Mouse (Mus musculus): ENCODE results near the gene Arhgap42. TPM values are rescaled to one million over a fixed set of nuclear protein-coding genes. Genes with fewer than 3 reads are reported as not detected.

Arhgap42 gene
- polyA plus RNA-seq, 1 experiment, result 12.6 TPM

DNA sequence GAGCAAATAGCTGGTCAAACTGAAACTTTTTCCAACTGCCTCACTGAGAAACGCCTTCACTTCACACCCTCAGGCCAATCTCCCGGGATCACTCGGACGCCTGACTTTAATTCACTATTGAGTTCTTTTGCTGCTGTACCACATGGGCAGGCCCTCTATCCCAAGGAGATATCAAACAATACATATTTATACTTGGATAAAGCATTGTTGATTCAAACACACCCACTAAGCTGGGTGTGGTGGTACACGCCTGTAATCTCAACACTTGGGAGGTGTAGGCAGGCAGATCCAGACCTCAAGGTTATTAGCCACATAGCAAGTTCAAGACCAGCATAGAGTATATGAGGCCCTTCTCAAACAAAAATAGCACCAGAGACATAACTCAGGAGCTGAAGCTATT lies 64.7 kb downstream of the Arhgap42 start:
- Histone ChIP-seq H3K27ac (ENCODE audit: insufficient read depth, low read depth, low read length) (no peak overlapping the region), H3K36me3 (ENCODE audit: control insufficient read depth, insufficient read depth, low read length) (no peaks in the 10 kb centered on the region), H3K4me3 (ENCODE audit: insufficient read depth, low read depth, low read length) (no peak overlapping the region), H3K4me1 (ENCODE audit: control insufficient read depth, insufficient read depth, low read length) (no peaks in the 10 kb centered on the region; the same call in 1 of the 2 replicates), H3K27me3 (replicated peaks; ENCODE audit: control insufficient read depth, insufficient read depth, low read length) (no peaks in the 10 kb centered on the region)
- TF ChIP-seq POLR2A (IDR thresholded peaks at IDR 0.05; ENCODE audit: low read depth, low read length), result no peak
- no peak for TF ChIP-seq CTCF (conservative IDR thresholded peaks at IDR 0.05; ENCODE audit: insufficient read depth, insufficient read length, low read depth, low read length)
- DNase-seq, result no peak
- WGBS, result 89% methylated on average over 5 of the region's 5 CpGs

DNA sequence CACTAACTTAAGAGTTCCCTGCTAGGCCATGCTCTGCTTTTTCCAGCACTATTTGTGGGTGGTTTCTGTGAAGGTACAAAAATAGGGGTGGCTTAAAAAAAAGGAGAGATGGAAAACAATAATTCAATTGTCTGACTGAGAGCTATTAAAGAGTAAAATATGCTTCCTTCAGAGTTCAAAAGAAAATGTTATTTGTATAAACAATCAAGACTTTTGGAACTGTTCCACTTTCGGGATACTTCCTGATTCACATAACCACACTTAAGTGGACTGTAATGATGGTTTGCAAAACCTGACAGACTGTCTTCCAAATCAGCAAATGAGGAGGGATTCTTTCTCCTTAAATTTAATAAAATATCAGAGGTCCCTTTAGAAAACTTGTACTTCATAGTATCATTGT lies 65.8 kb downstream of the Arhgap42 start:
- Histone ChIP-seq H3K27me3 (replicated peaks; ENCODE audit: control insufficient read depth, insufficient read depth, low read length) (no peaks in the 10 kb centered on the region), H3K4me1 (ENCODE audit: control insufficient read depth, insufficient read depth, low read length) (no peaks in the 10 kb centered on the region; the same call in 1 of the 2 replicates), H3K27ac (ENCODE audit: insufficient read depth, low read depth, low read length) (no peak overlapping the region), H3K4me3 (ENCODE audit: insufficient read depth, low read depth, low read length) (no peak overlapping the region), H3K36me3 (ENCODE audit: control insufficient read depth, insufficient read depth, low read length) (no peaks in the 10 kb centered on the region)
- 58% methylated on average over 1 of the region's 1 CpGs for WGBS
- no peak for TF ChIP-seq POLR2A (IDR thresholded peaks at IDR 0.05; ENCODE audit: low read depth, low read length)
- no peak for TF ChIP-seq CTCF (conservative IDR thresholded peaks at IDR 0.05; ENCODE audit: insufficient read depth, insufficient read length, low read depth, low read length)
- no peak for DNase-seq

GRCm38 (mm10) chr9:9171146-9171816 lies 67.6 kb downstream of the Arhgap42 start:
- H3K27me3 ChIP-seq (replicated peaks; ENCODE audit: control insufficient read depth, insufficient read depth, low read length), result no peaks in the 10 kb centered on the region
- no peak for TF ChIP-seq CTCF (conservative IDR thresholded peaks at IDR 0.05; ENCODE audit: insufficient read depth, insufficient read length, low read depth, low read length)
- no peak for TF ChIP-seq POLR2A (IDR thresholded peaks at IDR 0.05; ENCODE audit: low read depth, low read length)
- 66% methylated on average over 5 of the region's 5 CpGs for WGBS
- H3K27ac ChIP-seq (ENCODE audit: insufficient read depth, low read depth, low read length), result no peak overlapping the region
- H3K4me3 ChIP-seq (ENCODE audit: insufficient read depth, low read depth, low read length), result no peak overlapping the region
- DNase-seq, result no peak
- peaks cover 6% of the 10 kb centered on the region; the same call in 1 of the 2 replicates for H3K4me1 ChIP-seq (ENCODE audit: control insufficient read depth, insufficient read depth, low read length)
- H3K36me3 ChIP-seq (ENCODE audit: control insufficient read depth, insufficient read depth, low read length), result no peaks in the 10 kb centered on the region

DNA sequence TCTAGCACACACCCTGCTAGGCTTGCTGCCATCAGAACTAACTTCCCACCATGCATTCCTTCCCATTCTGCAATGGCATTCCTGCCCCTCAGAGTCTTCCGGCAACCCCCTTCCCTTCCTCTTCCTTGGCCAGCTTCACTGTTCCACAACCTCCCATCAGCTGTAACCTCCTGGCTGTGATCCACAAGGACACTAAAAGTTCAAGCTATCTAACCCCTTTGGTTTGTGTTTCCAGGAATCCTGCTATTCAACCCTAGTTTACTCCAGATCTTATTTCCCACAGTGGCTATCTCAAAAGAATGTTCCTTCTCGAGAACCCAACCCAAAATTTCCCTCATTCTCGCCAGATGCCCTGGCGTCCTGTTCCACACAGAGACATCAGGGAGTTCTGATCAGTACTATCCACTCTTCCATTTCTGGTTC lies 73.2 kb downstream of the Arhgap42 start:
- Histone ChIP-seq H3K27ac (ENCODE audit: insufficient read depth, low read depth, low read length) (no peak overlapping the region), H3K27me3 (replicated peaks; ENCODE audit: control insufficient read depth, insufficient read depth, low read length) (no peaks in the 10 kb centered on the region), H3K36me3 (ENCODE audit: control insufficient read depth, insufficient read depth, low read length) (no peaks in the 10 kb centered on the region), H3K4me3 (ENCODE audit: insufficient read depth, low read depth, low read length) (no peak overlapping the region), H3K4me1 (ENCODE audit: control insufficient read depth, insufficient read depth, low read length) (peaks cover 15% of the 10 kb centered on the region)
- TF ChIP-seq POLR2A (IDR thresholded peaks at IDR 0.05; ENCODE audit: low read depth, low read length), result no peak
- TF ChIP-seq CTCF (conservative IDR thresholded peaks at IDR 0.05; ENCODE audit: insufficient read depth, insufficient read length, low read depth, low read length), result no peak
- DNase-seq, result peak; percentile 70
- WGBS, result 37% methylated on average over 4 of the region's 4 CpGs

DNA sequence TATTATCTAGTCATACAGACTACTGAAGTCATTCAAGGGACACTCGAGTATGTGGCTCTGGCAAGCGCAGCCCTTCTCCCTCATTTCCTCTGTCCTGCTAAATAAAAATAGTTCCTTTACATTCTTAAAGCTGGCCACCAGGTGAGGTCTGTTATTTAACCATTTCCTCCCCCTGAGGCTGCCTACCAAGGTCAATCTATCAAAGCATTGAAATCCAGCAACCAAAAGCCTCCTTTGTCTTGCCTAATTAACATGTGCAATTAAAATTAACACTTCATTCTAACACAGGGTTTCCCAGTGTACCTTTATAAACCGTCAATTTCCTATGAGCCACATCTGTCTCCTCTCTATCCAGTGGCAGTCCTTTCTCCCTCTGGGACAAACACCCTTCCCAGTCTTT lies 78.2 kb downstream of the Arhgap42 start:
- WGBS, result 55% methylated on average over 3 of the region's 3 CpGs
- no peak for TF ChIP-seq POLR2A (IDR thresholded peaks at IDR 0.05; ENCODE audit: low read depth, low read length)
- no peak for TF ChIP-seq CTCF (conservative IDR thresholded peaks at IDR 0.05; ENCODE audit: insufficient read depth, insufficient read length, low read depth, low read length)
- Histone ChIP-seq H3K27ac (ENCODE audit: insufficient read depth, low read depth, low read length) (no peak overlapping the region), H3K36me3 (ENCODE audit: control insufficient read depth, insufficient read depth, low read length) (no peaks in the 10 kb centered on the region), H3K27me3 (replicated peaks; ENCODE audit: control insufficient read depth, insufficient read depth, low read length) (no peaks in the 10 kb centered on the region), H3K4me3 (ENCODE audit: insufficient read depth, low read depth, low read length) (no peak overlapping the region), H3K4me1 (ENCODE audit: control insufficient read depth, insufficient read depth, low read length) (peaks cover 4% of the 10 kb centered on the region)
- DNase-seq, result no peak

- WGBS, result 80% methylated on average over 3 of the region's 3 CpGs
- TF ChIP-seq POLR2A (IDR thresholded peaks at IDR 0.05; ENCODE audit: low read depth, low read length), result no peak
- TF ChIP-seq CTCF (conservative IDR thresholded peaks at IDR 0.05; ENCODE audit: insufficient read depth, insufficient read length, low read depth, low read length), result no peak
- no peak for DNase-seq
- Histone ChIP-seq H3K36me3 (ENCODE audit: control insufficient read depth, insufficient read depth, low read length) (no peaks in the 10 kb centered on the region), H3K4me1 (ENCODE audit: control insufficient read depth, insufficient read depth, low read length) (peaks cover 5% of the 10 kb centered on the region; the same call in 1 of the 2 replicates), H3K27me3 (replicated peaks; ENCODE audit: control insufficient read depth, insufficient read depth, low read length) (no peaks in the 10 kb centered on the region), H3K27ac (ENCODE audit: insufficient read depth, low read depth, low read length) (no peak overlapping the region), H3K4me3 (ENCODE audit: insufficient read depth, low read depth, low read length) (no peak overlapping the region)
These were observed 80.7 kb downstream of the Arhgap42 start for GRCm38 (mm10) chr9:9158241-9158640.

DNA sequence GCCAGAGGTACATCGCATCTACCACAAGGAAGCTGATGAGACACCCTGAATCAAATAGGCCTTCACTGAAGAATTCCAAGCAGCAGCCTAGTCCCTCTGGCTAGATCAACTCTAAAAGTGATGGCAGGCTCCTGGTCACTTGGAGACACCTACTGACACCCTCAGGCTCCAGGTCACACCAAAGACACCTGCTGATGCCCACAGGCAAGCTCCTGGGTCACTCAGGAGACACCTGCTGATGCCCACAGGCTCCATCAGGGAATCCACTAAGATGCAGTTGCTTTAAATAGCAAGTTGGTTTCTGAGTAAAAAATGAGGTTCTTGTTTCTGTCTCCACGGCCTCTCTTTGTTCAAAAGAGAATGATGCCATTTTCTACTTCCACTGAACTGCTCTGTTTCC lies 81.5 kb downstream of the Arhgap42 start:
- WGBS, result 88% methylated on average over 2 of the region's 2 CpGs
- Histone ChIP-seq H3K27me3 (replicated peaks; ENCODE audit: control insufficient read depth, insufficient read depth, low read length) (no peaks in the 10 kb centered on the region), H3K36me3 (ENCODE audit: control insufficient read depth, insufficient read depth, low read length) (no peaks in the 10 kb centered on the region), H3K4me3 (ENCODE audit: insufficient read depth, low read depth, low read length) (no peak overlapping the region), H3K4me1 (ENCODE audit: control insufficient read depth, insufficient read depth, low read length) (peaks cover 7% of the 10 kb centered on the region; the same call in 1 of the 2 replicates), H3K27ac (ENCODE audit: insufficient read depth, low read depth, low read length) (no peak overlapping the region)
- TF ChIP-seq CTCF (conservative IDR thresholded peaks at IDR 0.05; ENCODE audit: insufficient read depth, insufficient read length, low read depth, low read length) (no peak), POLR2A (IDR thresholded peaks at IDR 0.05; ENCODE audit: low read depth, low read length) (no peak)
- no peak for DNase-seq
